Mouse (Mus musculus) lung, postnatal 4 days (tissue): Measurements from ENCODE around the gene Fjx1.

ENCODE experiments used
- DNase-seq, 2 experiments: peaks; one replicate each; pipeline ENCODE4 v3.0.0; 2021

Fjx1 gene

DNA sequence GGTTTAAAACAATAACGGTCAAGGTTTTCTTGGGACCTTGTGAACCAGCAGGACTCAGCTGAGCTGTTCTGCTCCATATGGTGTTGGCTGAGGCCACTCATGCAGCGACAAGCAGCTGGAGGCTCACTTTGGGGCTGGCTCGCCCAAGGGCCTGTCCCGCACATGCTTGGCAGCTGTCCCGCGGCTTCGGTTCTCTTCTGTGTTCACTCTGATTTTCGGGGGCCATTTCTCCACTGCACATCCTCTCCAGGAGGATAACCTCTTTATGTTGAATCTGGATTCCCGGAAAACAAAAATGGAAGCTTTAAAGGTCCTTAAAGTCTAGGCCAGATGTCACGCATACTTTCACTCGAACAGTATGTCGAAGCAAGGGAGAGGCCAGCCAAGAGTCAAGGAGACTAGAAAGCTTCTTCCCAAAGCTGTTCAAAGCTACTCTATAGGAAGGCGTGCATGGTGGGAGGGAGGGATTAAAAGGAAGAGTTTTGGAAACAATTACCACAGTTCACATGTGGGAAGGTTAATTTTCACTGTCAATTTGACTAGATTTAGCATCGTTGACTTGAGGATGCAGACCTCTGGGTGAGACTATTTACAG lies 36.1 kb downstream of the Fjx1 start:
- peak; percentile 26 to 62 for DNase-seq

DNA sequence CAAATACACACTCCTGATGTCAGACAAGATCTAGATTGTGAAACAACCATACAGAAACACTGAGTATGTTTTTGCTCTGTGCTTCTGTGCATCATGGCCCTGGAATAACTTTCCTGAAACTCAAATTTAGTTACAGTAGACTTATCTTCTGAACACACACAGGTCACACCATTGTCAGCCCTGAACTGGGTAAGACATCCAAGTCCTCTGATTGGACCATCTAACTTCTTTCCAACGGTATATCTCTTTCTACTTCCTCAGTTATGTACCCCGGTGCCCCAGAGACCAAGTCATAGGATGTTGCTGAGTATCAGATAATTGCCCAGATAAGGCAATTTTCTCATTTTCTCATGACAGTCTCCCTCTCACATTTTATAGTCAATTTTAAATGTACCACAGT lies 39.6 kb downstream of the Fjx1 start:
- no peak for DNase-seq

DNA sequence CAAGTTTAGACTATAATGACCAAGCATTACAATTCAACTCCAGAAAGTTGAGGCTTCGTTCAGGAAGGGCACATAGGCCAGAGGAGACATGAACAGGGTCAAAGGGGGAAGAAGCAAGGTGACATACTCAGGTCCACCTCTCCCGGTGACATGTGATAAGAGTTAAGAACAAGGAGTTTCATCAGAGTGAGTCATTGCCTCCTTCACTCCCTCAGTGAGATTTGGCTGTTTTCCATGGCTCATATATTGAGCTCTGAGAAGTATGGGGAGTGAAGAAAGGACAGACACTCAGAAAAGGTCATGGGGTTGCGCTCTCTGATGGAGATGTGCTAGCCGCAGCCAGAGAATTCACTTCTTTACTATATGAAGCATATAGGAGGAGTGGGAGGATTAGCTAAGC lies 41.7 kb downstream of the Fjx1 start:
- no peak for DNase-seq

DNA sequence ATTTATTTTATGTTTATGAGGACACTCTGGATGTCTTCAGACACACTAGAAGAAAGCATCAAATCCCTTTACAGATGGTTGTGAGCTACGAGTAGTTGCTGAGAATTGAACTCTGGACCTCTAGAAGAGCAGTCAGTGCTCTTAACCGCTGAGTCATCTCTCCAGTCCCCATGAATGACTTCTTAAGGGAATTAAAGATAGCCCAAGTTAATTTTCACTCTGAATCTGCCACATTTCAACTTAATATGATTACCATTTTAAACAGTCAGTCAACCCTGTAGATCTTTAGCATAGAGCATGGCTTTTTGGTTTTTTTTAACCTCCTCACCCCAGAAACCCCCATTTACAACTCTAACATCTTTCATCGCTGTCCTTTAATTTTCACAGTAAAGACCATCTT lies 42.6 kb downstream of the Fjx1 start:
- no peak for DNase-seq

DNA sequence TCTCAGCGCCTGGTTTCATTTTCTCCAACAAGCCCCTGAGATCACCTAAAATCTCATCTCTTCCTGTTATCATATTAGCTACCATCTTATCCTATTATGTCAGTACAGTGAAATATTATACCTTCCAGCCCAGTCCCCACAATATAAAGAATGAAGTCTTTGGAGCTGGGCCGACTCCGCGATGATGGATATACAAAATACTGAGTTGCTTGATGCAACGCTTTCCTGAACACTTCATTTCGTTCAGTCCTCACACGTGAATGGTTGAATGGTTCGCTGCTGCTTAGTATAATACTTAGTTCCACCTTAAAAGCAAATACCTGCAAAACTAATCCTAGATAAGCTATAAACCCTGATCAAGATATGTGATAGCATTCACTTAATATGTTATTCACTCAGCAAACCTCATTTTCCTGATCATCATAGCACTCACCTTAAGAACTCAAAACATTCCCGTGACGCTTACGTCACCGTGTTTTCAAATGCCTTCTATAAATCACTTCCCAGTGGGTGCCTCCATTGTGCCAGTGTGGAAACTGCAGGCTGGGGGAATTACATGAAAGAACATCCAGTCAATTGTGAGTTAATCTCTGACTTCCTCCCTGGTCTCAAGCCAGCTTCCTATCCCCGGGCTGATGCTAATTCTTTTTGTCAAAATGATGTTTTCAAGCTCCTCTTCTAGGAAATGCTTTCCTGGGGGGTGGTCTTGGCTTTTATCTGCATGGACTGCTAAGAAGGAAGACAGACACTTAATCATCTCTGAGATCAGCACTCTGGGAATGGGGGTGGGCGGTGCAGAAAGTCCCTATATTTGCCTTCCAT lies 44.7 kb downstream of the Fjx1 start, which contains the start of gene Trim44:
Trim44 (minus strand) TSS at position 466 of the 822 bp plus-strand sequence.
- no peak for DNase-seq

DNA sequence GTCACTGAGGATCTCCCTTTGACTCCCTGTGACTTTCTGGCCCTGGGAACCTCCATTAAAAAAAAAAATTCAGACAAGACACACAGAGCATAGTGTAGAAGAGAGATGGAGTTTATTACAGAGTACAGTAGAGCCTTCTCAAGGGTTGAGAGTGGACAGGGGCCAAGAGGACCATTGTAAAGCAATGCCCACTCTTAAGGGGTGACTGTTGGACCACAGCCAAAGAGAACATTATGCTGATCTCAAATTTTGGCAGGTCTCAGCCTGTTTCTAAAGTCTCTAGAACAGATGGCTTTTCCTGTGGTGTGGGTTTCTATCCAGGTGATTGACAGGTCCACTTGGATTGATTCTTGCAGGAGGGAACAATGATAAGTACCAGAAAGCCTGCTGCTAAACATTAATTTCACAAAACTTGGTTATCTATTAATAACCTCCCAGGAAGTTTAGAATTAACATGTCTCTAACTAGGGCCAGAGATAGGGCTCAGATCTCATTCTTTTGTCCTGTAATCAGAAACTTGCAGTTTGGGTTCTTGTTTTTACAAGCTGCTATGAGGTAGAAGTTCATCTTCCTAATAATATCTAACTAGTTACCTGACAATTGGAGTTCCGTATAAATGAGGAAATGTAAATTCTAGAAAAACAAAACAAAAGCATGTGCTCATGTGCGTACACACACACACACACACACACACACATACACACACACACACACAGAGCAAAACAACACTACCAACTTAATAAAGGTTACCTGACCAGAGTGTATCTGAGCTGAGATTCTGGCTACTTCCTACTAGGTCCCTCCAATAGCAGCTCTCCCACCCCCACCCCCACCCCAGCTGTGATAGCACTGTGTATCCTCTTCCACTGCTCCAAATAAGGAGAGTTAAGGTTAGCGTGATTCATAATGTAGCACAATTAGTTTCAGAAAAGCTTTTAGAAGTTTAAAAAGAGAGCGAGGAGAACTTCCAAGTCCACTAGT lies 45.7 kb downstream of the Fjx1 start:
- no peak for DNase-seq

DNA sequence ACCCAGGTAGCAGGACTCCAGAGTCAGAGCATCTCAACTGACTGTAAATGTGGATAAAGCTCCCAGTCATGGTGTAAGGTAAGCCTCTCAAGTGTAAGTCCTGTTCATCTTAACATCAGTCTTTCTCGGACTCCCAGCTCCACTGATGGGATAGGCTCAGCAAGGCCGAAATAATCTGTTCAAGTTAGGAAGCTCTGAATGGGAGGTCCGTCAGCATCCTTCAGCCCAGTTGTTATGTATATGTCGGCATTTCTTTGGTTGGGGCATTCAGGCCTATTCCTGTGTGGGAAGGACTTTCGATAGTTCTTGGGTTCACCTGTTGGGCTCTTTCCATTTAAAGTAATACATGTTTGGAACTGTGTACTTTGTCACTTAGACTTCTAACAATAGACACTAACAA lies 48.3 kb downstream of the Fjx1 start:
- no peak for DNase-seq

DNA sequence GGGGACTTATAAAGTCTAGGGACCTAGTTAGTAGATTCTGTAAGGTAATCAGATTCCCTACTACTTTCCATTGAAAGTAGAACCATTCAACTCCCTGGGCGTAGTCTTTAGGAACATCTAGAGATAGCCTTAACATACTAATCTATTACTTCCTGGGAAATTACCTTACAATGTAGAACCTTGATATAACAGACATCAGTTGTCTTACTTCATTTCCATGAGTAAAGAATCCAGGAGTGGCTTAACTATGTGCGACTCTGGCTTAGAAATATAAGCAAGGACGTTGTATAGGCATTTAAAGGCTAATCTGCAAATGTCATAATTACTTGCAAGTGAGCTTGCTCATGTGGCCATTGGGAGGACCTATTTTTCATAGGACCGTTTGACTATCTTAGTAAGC lies 49.0 kb downstream of the Fjx1 start:
- DNase-seq: no peak

DNA sequence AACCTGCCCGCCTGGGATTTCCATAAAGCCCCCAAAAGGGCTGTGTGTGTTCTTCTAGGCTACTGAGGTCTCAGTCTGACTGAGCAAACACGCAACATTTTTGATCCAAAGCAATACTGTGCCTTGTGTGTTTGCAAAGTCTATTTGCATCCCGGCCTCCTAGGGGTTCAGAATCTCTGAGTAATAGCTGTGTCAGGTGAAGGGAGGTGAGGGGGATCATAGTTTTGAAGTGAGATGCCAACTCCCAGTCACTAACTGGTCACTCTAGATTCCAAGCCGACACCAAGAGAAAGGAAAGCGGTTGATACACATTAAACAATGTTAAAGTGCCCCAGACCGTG lies 51.0 kb downstream of the Fjx1 start:
- DNase-seq: no peak

DNA sequence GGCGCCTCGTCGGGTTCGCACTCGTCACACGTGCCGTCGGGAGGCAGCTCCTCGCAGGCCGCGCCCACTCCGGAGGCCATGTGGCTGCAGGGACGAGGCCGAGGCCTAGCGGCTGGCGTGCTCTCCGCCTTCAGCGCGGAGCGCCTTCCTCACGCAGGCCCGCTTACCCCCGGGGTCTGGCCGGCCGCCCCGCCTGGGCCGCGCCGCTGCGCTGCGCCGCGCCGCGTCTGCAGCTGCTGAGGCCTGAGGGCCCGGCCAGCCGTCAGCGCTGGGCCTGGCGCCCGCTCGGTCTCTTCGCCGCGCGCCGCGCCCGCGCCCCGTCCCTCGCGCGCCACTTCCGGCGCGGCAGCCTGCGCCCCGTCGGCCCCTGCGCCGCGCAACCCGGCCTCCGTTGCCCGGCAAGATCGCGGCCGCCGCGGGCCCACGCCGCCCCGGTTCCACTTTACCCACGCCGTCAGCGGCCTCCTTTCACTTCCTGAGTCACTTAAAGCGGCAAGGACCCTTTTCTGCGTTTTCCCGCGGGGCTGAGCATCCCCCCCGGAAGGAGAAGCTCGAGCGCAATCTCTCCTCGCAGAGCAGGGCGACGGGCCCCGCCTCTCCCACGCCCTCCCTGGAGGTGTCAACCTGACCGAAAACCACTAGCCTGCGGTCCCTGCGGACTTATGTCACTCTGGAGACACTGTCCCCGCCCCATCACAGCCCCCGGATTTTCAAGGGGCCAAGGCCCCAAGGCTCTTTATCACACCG lies 51.5 kb downstream of the Fjx1 start:
- DNase-seq: peak; percentile 89 to 95

DNA sequence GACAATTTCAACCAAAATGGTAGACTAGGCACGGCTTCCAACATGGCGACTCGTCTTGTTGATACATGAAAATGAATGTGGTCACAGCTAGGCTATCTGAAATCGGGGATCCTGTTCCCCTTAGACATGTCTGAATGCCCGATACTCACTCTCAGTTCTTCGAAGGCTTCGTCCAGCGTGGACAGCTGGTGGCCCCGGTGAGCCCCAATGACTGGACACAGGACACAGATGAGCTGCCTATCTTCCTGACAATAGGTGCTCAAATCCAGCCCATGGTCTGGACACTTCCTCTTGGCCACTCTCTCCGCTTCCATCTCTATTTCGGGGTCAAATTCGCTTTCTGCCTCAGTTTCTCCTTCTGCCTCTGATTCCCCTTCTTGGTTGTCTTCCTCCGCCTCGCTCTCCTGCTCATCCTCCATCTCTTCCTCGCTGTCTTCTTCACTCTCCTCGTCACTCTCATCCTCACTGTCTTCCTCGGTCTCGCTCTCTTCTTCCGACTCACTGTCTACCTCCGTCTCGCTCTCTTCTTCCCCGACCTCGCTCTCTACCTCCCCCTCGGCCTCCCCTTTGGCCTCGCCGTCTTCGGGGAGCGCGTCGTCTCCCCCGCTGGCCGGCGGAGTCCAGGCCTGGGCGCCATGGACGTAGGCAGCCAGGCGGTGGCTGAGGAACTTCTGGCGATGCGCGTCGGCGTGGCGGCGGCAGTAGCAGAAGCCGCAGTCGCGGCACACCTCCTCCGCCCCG lies 52.3 kb downstream of the Fjx1 start:
- DNase-seq: no peak
